Mouse (Mus musculus) CH12.LX (cell line): ENCODE measurements at regions not wholly inside any gene's neighbourhood (a gene's known extent, or its start where the extent isn't known, plus 50 kb on each side); places are given as distances from the start of the nearest gene placed in this dataset.

Experiments used
- DNase-seq: peaks from one replicate; pipeline ENCODE4 v3.0.0-alpha.2; 2013; ENCODE audit errors: extremely low read depth
- H3K27ac ChIP-seq: 2 replicates; pipeline ENCODE4 v1.5.1; 2012; ENCODE audit warnings: low read depth, mild to moderate bottlenecking, control low read depth, moderate library complexity; ENCODE audit not compliant: insufficient read depth
- H3K27me3 ChIP-seq: replicated peaks from 2 replicates; pipeline ENCODE3; 2012; ENCODE audit warnings: inconsistent platforms
- H3K36me3 ChIP-seq, 2 experiments: replicated peaks in 1 of 2; 2 replicates each; pipeline versions ENCODE3 to v1.6.1; 2012; ENCODE audit warnings: inconsistent platforms in 1 of 2, low read length in 1 of 2, mild to moderate bottlenecking in 1 of 2, mixed read lengths in 1 of 2, moderate library complexity in 1 of 2; ENCODE audit not compliant: control insufficient read depth in 1 of 2, insufficient read depth in 1 of 2
- H3K4me1 ChIP-seq, 2 experiments: 2 replicates each; pipeline ENCODE4 v1.6.1; 2012; ENCODE audit warnings: inconsistent platforms in 1 of 2, moderate library complexity in 1 of 2; ENCODE audit not compliant: insufficient read depth in 2 of 2, control insufficient read depth in 1 of 2
- H3K4me2 ChIP-seq: 2 replicates; pipeline ENCODE4 v1.6.1; 2012; ENCODE audit warnings: low read depth, mild to moderate bottlenecking, control low read depth; ENCODE audit not compliant: poor library complexity, insufficient read depth, severe bottlenecking
- H3K4me3 ChIP-seq, 3 experiments: fragments of 150-350 bp in 1 of 3; sonication (generic) in 1 of 3; replicated peaks in 1 of 3; 2 replicates each; pipeline versions ENCODE3 to v1.5.1; 2011 to 2012; ENCODE audit warnings: low read depth in 2 of 3, low read length in 2 of 3, mild to moderate bottlenecking in 2 of 3, moderate library complexity in 2 of 3, control low read depth in 1 of 3, improper control_type of control experiment in 1 of 3, inconsistent platforms in 1 of 3, mixed read lengths in 1 of 3; ENCODE audit not compliant: poor library complexity in 1 of 3
- H3K79me2 ChIP-seq: replicated peaks from 2 replicates; pipeline ENCODE4 v1.6.1; 2012; ENCODE audit warnings: mild to moderate bottlenecking, moderate library complexity; ENCODE audit not compliant: control insufficient read depth, poor library complexity, insufficient read depth, severe bottlenecking; ENCODE audit errors: extremely low read depth
- H3K9ac ChIP-seq: 2 replicates; pipeline ENCODE4 v1.6.1; 2012; ENCODE audit warnings: low read depth, mild to moderate bottlenecking, control low read depth, moderate library complexity; ENCODE audit not compliant: insufficient read depth
- H3K9me3 ChIP-seq: replicated peaks from 2 replicates; pipeline ENCODE3; 2012; ENCODE audit warnings: low read length, inconsistent platforms, mixed read lengths
- BHLHE40 ChIP-seq: IDR thresholded peaks from 2 replicates; pipeline ENCODE4 v1.6.1; 2011; ENCODE audit warnings: mild to moderate bottlenecking, low read depth, low read length, improper control_type of control experiment
- CHD2 ChIP-seq: IDR thresholded peaks from 2 replicates; pipeline ENCODE4 v1.6.1; 2011; ENCODE audit warnings: low read length, improper control_type of control experiment
- CTCF ChIP-seq, 2 experiments: IDR thresholded peaks in 1 of 2; conservative IDR thresholded peaks in 1 of 2; 2 replicates each; pipeline ENCODE4 v1.5.1; 2011 to 2012; ENCODE audit warnings: low read depth in 2 of 2, low read length in 2 of 2, improper control_type of control experiment in 1 of 2, inconsistent platforms in 1 of 2, mild to moderate bottlenecking in 1 of 2, moderate library complexity in 1 of 2
- ELF1 ChIP-seq: IDR thresholded peaks from 2 replicates; pipeline ENCODE4 v1.6.1; 2014; ENCODE audit warnings: low read depth, mild to moderate bottlenecking, inconsistent platforms, low read length, improper control_type of control experiment
- ETS1 ChIP-seq: conservative IDR thresholded peaks from 2 replicates; pipeline ENCODE4 v1.6.1; 2012; ENCODE audit warnings: low read depth, mild to moderate bottlenecking, inconsistent platforms, low read length, improper control_type of control experiment, moderate library complexity
- IRF4 ChIP-seq: IDR thresholded peaks from 2 replicates; pipeline ENCODE4 v1.6.1; 2014; ENCODE audit warnings: low read depth, mild to moderate bottlenecking, inconsistent platforms, low read length, improper control_type of control experiment
- JUN ChIP-seq: IDR thresholded peaks from 2 replicates; pipeline ENCODE4 v1.6.1; 2011; ENCODE audit warnings: low read depth, mild to moderate bottlenecking, low read length, improper control_type of control experiment, moderate library complexity; ENCODE audit not compliant: insufficient read depth
- KAT2A ChIP-seq: IDR thresholded peaks from 2 replicates; pipeline ENCODE4 v1.6.1; 2012; ENCODE audit warnings: low read length, improper control_type of control experiment, inconsistent platforms; ENCODE audit not compliant: insufficient replicate concordance
- MAFK ChIP-seq: IDR thresholded peaks from 2 replicates; pipeline ENCODE4 v1.6.1; 2011; ENCODE audit warnings: low read length, improper control_type of control experiment; ENCODE audit not compliant: insufficient replicate concordance
- MAX ChIP-seq: IDR thresholded peaks from 2 replicates; pipeline ENCODE4 v1.6.1; 2011; ENCODE audit warnings: low read length, improper control_type of control experiment
- MXI1 ChIP-seq: IDR thresholded peaks from 2 replicates; pipeline ENCODE4 v1.6.1; 2011; ENCODE audit warnings: mild to moderate bottlenecking, low read depth, low read length, improper control_type of control experiment
- NELFE ChIP-seq: IDR thresholded peaks from 2 replicates; pipeline ENCODE4 v1.6.1; 2011; ENCODE audit warnings: low read depth, low read length, improper control_type of control experiment
- NRF1 ChIP-seq: IDR thresholded peaks from 2 replicates; pipeline ENCODE4 v1.6.1; 2014; ENCODE audit warnings: low read depth, mild to moderate bottlenecking, inconsistent platforms, low read length, improper control_type of control experiment, moderate library complexity
- PAX5 ChIP-seq: IDR thresholded peaks from 2 replicates; pipeline ENCODE4 v1.6.1; 2012; ENCODE audit warnings: low read length, inconsistent platforms, mixed read lengths
- POLR2AphosphoS2 ChIP-seq: IDR thresholded peaks from 2 replicates; pipeline ENCODE4 v1.6.1; 2011; ENCODE audit warnings: low read depth, low read length, improper control_type of control experiment
- TBP ChIP-seq: conservative IDR thresholded peaks from 2 replicates; pipeline ENCODE4 v1.6.1; 2011; ENCODE audit warnings: low read depth, low read length, improper control_type of control experiment
- TCF12 ChIP-seq: IDR thresholded peaks from 2 replicates; pipeline ENCODE4 v1.6.1; 2014; ENCODE audit warnings: low read depth, mild to moderate bottlenecking, inconsistent platforms, low read length, improper control_type of control experiment
- USF1 ChIP-seq: IDR thresholded peaks from 2 replicates; pipeline ENCODE4 v1.6.1; 2014; ENCODE audit warnings: low read depth, mild to moderate bottlenecking, inconsistent platforms, low read length, improper control_type of control experiment
- USF2 ChIP-seq: conservative IDR thresholded peaks from 2 replicates; pipeline ENCODE4 v1.6.1; 2011; ENCODE audit warnings: low read depth, low read length, improper control_type of control experiment
- ZC3H11A ChIP-seq: IDR thresholded peaks from 2 replicates; pipeline ENCODE4 v1.6.1; 2012; ENCODE audit warnings: low read depth, mild to moderate bottlenecking, inconsistent platforms, low read length, improper control_type of control experiment
- ZMIZ1 ChIP-seq: IDR thresholded peaks from 2 replicates; pipeline ENCODE4 v1.6.1; 2012; ENCODE audit warnings: low read depth, mild to moderate bottlenecking, inconsistent platforms, low read length, improper control_type of control experiment
- dilution Hi-C: fragments of 300-500 bp; cut with MboI; formaldehyde crosslinking; loops from 2 replicates; pipeline ENCODE4 v1.14.3; 2020; ENCODE audit warnings: low sequenced_read_pairs; ENCODE audit not compliant: extremely low pct_unique_long_range_greater_than_20kb, extremely low pct_ligation_motif_present
- in situ Hi-C: fragments of 300-500 bp; cut with MboI; formaldehyde crosslinking; loops from 3 replicates; pipeline ENCODE4 v1.14.3; 2019; ENCODE audit warnings: low sequenced_read_pairs, low pct_ligation_motif_present, low pct_unique_long_range_greater_than_20kb, mixed read lengths

GRCm38 (mm10) chrX:12294941-12295340 lies 134.8 kb upstream of the Bcor start:
- Histone ChIP-seq H3K27ac (no peak overlapping the region), H3K4me1 (no peaks in the 10 kb centered on the region), H3K79me2 (no peaks in the 10 kb centered on the region), H3K4me2 (no peak overlapping the region), H3K36me3 (no peaks in the 10 kb centered on the region), H3K27me3 (no peaks in the 10 kb centered on the region), H3K9ac (no peak overlapping the region), H3K4me3 (no peak overlapping the region), H3K9me3 (no peaks in the 10 kb centered on the region)
- no peak for TF ChIP-seq MAFK
- no peak for TF ChIP-seq BHLHE40
- TF ChIP-seq ETS1: no peak
- no peak for TF ChIP-seq IRF4
- TF ChIP-seq NRF1: no peak
- TF ChIP-seq POLR2AphosphoS2: no peak
- no peak for TF ChIP-seq ZMIZ1
- no peak for TF ChIP-seq JUN
- no peak for TF ChIP-seq ELF1
- TF ChIP-seq MAX: no peak
- no peak for TF ChIP-seq MXI1
- TF ChIP-seq USF2: no peak
- no peak for TF ChIP-seq CTCF (conservative IDR thresholded peaks at IDR 0.05 in 1 of 2, IDR thresholded peaks at IDR 0.05 in 1 of 2; ENCODE audit: low read depth in 2 of 2, low read length in 2 of 2)
- no peak for TF ChIP-seq CHD2
- TF ChIP-seq ZC3H11A: no peak
- no peak for TF ChIP-seq PAX5
- no peak for TF ChIP-seq NELFE
- no peak for TF ChIP-seq TBP
- no peak for TF ChIP-seq USF1
- TF ChIP-seq KAT2A: no peak
- dilution Hi-C loops (no loop called here), in situ Hi-C loops (no loop called here)
- no peak for DNase-seq

DNA sequence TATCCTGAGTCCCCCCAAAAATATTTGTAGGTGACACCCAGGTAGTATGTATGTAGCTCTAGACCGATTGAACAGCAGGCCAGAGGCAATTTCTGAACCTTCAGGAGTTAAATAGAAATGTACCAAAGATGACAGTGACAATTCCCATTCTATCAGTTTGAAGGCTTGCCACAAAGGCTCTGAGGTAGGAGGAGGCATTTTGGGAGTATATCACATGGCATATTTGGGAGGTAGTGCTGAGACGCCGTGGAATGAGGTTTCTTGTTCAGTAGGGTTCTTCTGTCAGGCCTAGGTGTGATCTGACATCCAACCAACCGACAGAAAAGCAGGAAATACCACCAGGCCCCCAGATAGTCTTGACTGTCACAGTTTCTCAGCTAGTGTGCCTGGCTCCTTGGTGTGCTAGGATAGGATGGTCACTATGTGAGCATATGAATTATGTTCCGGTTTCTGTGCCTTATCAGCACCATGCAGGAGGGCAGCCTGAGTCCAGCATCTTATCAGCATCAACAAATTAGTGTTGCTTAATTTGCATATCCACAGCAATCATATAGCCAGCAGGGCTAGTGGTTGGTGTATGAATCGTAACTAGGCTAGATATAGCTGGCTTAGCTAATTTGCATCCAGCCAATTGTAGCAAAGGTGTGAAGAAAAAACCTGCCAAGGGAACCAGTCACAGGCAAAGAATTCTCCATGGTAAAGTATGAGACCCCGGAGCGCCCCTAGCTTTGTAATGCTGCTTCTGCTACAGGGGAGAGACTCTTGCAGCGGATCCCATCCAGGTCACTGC lies 136.3 kb upstream of the Bcor start:
- Histone ChIP-seq H3K9me3 (no peaks in the 10 kb centered on the region), H3K36me3 (no peaks in the 10 kb centered on the region), H3K27ac (no peak overlapping the region), H3K27me3 (no peaks in the 10 kb centered on the region), H3K4me1 (no peaks in the 10 kb centered on the region), H3K4me3 (no peak overlapping the region), H3K4me2 (no peak overlapping the region), H3K9ac (no peak overlapping the region), H3K79me2 (no peaks in the 10 kb centered on the region)
- dilution Hi-C loops: no loop called here
- no peak for DNase-seq
- TF ChIP-seq USF2: no peak
- TF ChIP-seq ZC3H11A: no peak
- TF ChIP-seq TCF12: no peak
- no peak for TF ChIP-seq NELFE
- in situ Hi-C loops: no loop called here
